Mouse (Mus musculus) midbrain, embryonic 14.5 days (tissue): ENCODE measurements around the gene Rb1. TPM values are rescaled to one million over a fixed set of nuclear protein-coding genes. Genes with fewer than 3 reads are reported as not detected.

Source experiments
- ATAC-seq: fragments of 200-750 bp; cut with Nextera tagmentation; 2 replicates; pipeline ENCODE4 v1.8.0; 2017; ENCODE audit warnings: moderate number of reproducible peaks, moderate library complexity; ENCODE audit not compliant: low FRiP score, low TSS enrichment
- DNase-seq: peaks from one replicate; pipeline ENCODE4 v3.0.0-alpha.2; 2015
- H3K27ac ChIP-seq: fragments of 300-500 bp; sonication (generic); replicated peaks from 2 replicates; pipeline ENCODE4 v1.5.1; 2014; ENCODE audit warnings: mild to moderate bottlenecking, low read depth, low read length, moderate library complexity
- H3K27me3 ChIP-seq: fragments of 300-500 bp; sonication (generic); 2 replicates; pipeline ENCODE4 v1.6.1; 2014; ENCODE audit warnings: low read length, control low read depth, mixed read lengths; ENCODE audit not compliant: control insufficient read depth, insufficient read depth
- H3K36me3 ChIP-seq: fragments of 300-500 bp; sonication (generic); 2 replicates; pipeline ENCODE4 v1.6.1; 2014; ENCODE audit warnings: low read length, control low read depth; ENCODE audit not compliant: control insufficient read depth, insufficient read depth
- H3K4me1 ChIP-seq: fragments of 300-500 bp; sonication (generic); 2 replicates; pipeline ENCODE4 v1.6.1; 2014; ENCODE audit warnings: mild to moderate bottlenecking, antibody characterized with exemption, low read length, control low read depth; ENCODE audit not compliant: control insufficient read depth, insufficient read depth
- H3K4me2 ChIP-seq: fragments of 300-500 bp; sonication (generic); 2 replicates; pipeline ENCODE4 v1.6.1; 2014; ENCODE audit warnings: mild to moderate bottlenecking, low read length, moderate library complexity
- H3K4me3 ChIP-seq: fragments of 300-500 bp; sonication (generic); replicated peaks from 2 replicates; pipeline ENCODE4 v1.5.1; 2014; ENCODE audit warnings: low read depth, low read length
- H3K9ac ChIP-seq: fragments of 300-500 bp; sonication (generic); replicated peaks from 2 replicates; pipeline ENCODE4 v1.6.1; 2014; ENCODE audit warnings: mild to moderate bottlenecking, low read length, moderate library complexity
- H3K9me3 ChIP-seq: fragments of 300-500 bp; sonication (generic); 2 replicates; pipeline ENCODE4 v1.6.1; 2016; ENCODE audit warnings: low read length, control low read depth, mixed read lengths; ENCODE audit not compliant: control insufficient read depth
- WGBS: fragments of 180-500 bp; shearing (Covaris S2); extraction: QIAGEN DNeasy Blood & Tissue Kit; methylation state at CpG from one replicate; pipeline ENCODE4 v1.1.7; 2014; 5-methylcytosine and 5-hydroxymethylcytosine counted together
- polyA plus RNA-seq: library from polyadenylated mRNA; unstranded; fragments of >200 nt; fragmentation: Nextera tagmentation; extraction: Ambion mirVana; gene quantifications from 2 replicates; pipeline ENCODE4 v1.2.1, GENCODE M21; 2014

The Rb1 gene
- polyA plus RNA-seq, 1 experiment from 2014 or later: 36.4 TPM

- H3K4me3 ChIP-seq: no peak overlapping the region
- DNase-seq (no peak), ATAC-seq (no peak)
- H3K36me3 ChIP-seq: peaks cover 27% of the 10 kb centered on the region
- H3K27me3 ChIP-seq: no peaks in the 10 kb centered on the region
- H3K4me2 ChIP-seq: no peak overlapping the region
- no peaks in the 10 kb centered on the region for H3K9me3 ChIP-seq
- no peak overlapping the region for H3K9ac ChIP-seq
- H3K27ac ChIP-seq: no peak overlapping the region
- WGBS: 90% methylated on average over 3 of the region's 3 CpGs
- H3K4me1 ChIP-seq: no peaks in the 10 kb centered on the region
Observed at GRCm38 (mm10) chr14:73266166-73266565, 59.5 kb downstream of the Rb1 start.

GRCm38 (mm10) chr14:73262210-73262609, 63.4 kb downstream of the Rb1 start:
- DNase-seq (no peak), ATAC-seq (no peak)
- no peak overlapping the region for H3K4me2 ChIP-seq
- H3K27me3 ChIP-seq: no peaks in the 10 kb centered on the region
- no peak overlapping the region for H3K4me3 ChIP-seq
- H3K9me3 ChIP-seq: no peaks in the 10 kb centered on the region
- no peak overlapping the region for H3K27ac ChIP-seq
- H3K4me1 ChIP-seq: no peaks in the 10 kb centered on the region
- peaks cover 38% of the 10 kb centered on the region for H3K36me3 ChIP-seq
- H3K9ac ChIP-seq: no peak overlapping the region
- 95% methylated on average over 9 of the region's 9 CpGs for WGBS

- no peak overlapping the region for H3K4me2 ChIP-seq
- H3K36me3 ChIP-seq: peaks cover 29% of the 10 kb centered on the region
- H3K9me3 ChIP-seq: no peaks in the 10 kb centered on the region
- DNase-seq (no peak), ATAC-seq (no peak)
- no peak overlapping the region for H3K27ac ChIP-seq
- no peaks in the 10 kb centered on the region for H3K4me1 ChIP-seq
- no peak overlapping the region for H3K9ac ChIP-seq
- 77% methylated on average over 4 of the region's 4 CpGs for WGBS
- H3K27me3 ChIP-seq: no peaks in the 10 kb centered on the region
- H3K4me3 ChIP-seq: no peak overlapping the region
Observed at GRCm38 (mm10) chr14:73258181-73258580, 67.4 kb downstream of the Rb1 start.

- Histone ChIP-seq H3K9me3 (no peaks in the 10 kb centered on the region), H3K9ac (no peak overlapping the region), H3K4me3 (no peak overlapping the region), H3K36me3 (peaks cover 22% of the 10 kb centered on the region), H3K27ac (no peak overlapping the region), H3K4me2 (no peak overlapping the region), H3K4me1 (no peaks in the 10 kb centered on the region), H3K27me3 (no peaks in the 10 kb centered on the region)
- ATAC-seq: no peak
- no peak for DNase-seq
- 79% methylated on average over 7 of the region's 7 CpGs for WGBS
Observed at GRCm38 (mm10) chr14:73257348-73257747, 68.3 kb downstream of the Rb1 start.

GRCm38 (mm10) chr14:73255426-73255970, 70.1 kb downstream of the Rb1 start:
- no peak overlapping the region for H3K27ac ChIP-seq
- no peaks in the 10 kb centered on the region for H3K4me1 ChIP-seq
- 0 out of 2 replicates have a peak, but pooled peaks cover 13% of the 10 kb centered on the region for H3K36me3 ChIP-seq
- H3K9ac ChIP-seq: no peak overlapping the region
- H3K27me3 ChIP-seq: no peaks in the 10 kb centered on the region
- DNase-seq (no peak), ATAC-seq (no peak)
- H3K4me2 ChIP-seq: no peak overlapping the region
- H3K4me3 ChIP-seq: no peak overlapping the region
- 62% methylated on average over 3 of the region's 3 CpGs for WGBS
- H3K9me3 ChIP-seq: no peaks in the 10 kb centered on the region

GRCm38 (mm10) chr14:73254412-73254811, 71.2 kb downstream of the Rb1 start:
- DNase-seq (no peak), ATAC-seq (no peak)
- no peak overlapping the region for H3K4me3 ChIP-seq
- no peaks in the 10 kb centered on the region for H3K4me1 ChIP-seq
- H3K27ac ChIP-seq: no peak overlapping the region
- no peaks in the 10 kb centered on the region for H3K9me3 ChIP-seq
- no peak overlapping the region for H3K4me2 ChIP-seq
- no peaks in the 10 kb centered on the region for H3K27me3 ChIP-seq
- no peak overlapping the region for H3K9ac ChIP-seq
- 0 out of 2 replicates have a peak, but pooled peaks cover 9% of the 10 kb centered on the region for H3K36me3 ChIP-seq
- WGBS: 76% methylated on average over 4 of the region's 4 CpGs

GRCm38 (mm10) chr14:73253453-73254251, 72.0 kb downstream of the Rb1 start:
- no peaks in the 10 kb centered on the region for H3K9me3 ChIP-seq
- no peak overlapping the region for H3K4me2 ChIP-seq
- no peak overlapping the region for H3K9ac ChIP-seq
- no peak overlapping the region for H3K27ac ChIP-seq
- no peaks in the 10 kb centered on the region for H3K27me3 ChIP-seq
- DNase-seq (no peak), ATAC-seq (no peak)
- WGBS: 53% methylated on average over 6 of the region's 6 CpGs
- H3K36me3 ChIP-seq: 0 out of 2 replicates have a peak, but pooled peaks cover 6% of the 10 kb centered on the region
- H3K4me1 ChIP-seq: no peaks in the 10 kb centered on the region
- H3K4me3 ChIP-seq: no peak overlapping the region

GRCm38 (mm10) chr14:73252276-73252675, 73.3 kb downstream of the Rb1 start:
- 66% methylated on average over 2 of the region's 2 CpGs for WGBS
- Histone ChIP-seq H3K4me2 (no peak overlapping the region), H3K27me3 (no peaks in the 10 kb centered on the region), H3K27ac (no peak overlapping the region), H3K9ac (no peak overlapping the region), H3K9me3 (no peaks in the 10 kb centered on the region), H3K36me3 (0 out of 2 replicates have a peak, but pooled peaks cover 3% of the 10 kb centered on the region), H3K4me3 (no peak overlapping the region), H3K4me1 (no peaks in the 10 kb centered on the region)
- DNase-seq (no peak), ATAC-seq (no peak)

GRCm38 (mm10) chr14:73250056-73250455, 75.6 kb downstream of the Rb1 start:
- Histone ChIP-seq H3K27ac (no peak overlapping the region), H3K4me1 (no peaks in the 10 kb centered on the region), H3K36me3 (0 out of 2 replicates have a peak, but pooled peaks cover 3% of the 10 kb centered on the region), H3K9me3 (no peaks in the 10 kb centered on the region), H3K4me2 (no peak overlapping the region), H3K4me3 (no peak overlapping the region), H3K27me3 (no peaks in the 10 kb centered on the region), H3K9ac (no peak overlapping the region)
- no peak for DNase-seq
- WGBS: 93% methylated on average over 2 of the region's 2 CpGs
- no peak for ATAC-seq
